Mouse (Mus musculus) megakaryocyte, embryonic 14.5 days (primary cell): Measurements from ENCODE around the gene Clca2.

Experiments used
- FLI1 ChIP-seq: IDR thresholded peaks from 2 replicates; pipeline ENCODE4 v1.6.1; 2012; ENCODE audit warnings: low read length, inconsistent platforms, mixed read lengths
- GATA1 ChIP-seq: IDR thresholded peaks from 3 replicates; pipeline ENCODE4 v1.6.1; 2012; ENCODE audit warnings: mixed read lengths, low read length, inconsistent platforms, borderline replicate concordance

DNA sequence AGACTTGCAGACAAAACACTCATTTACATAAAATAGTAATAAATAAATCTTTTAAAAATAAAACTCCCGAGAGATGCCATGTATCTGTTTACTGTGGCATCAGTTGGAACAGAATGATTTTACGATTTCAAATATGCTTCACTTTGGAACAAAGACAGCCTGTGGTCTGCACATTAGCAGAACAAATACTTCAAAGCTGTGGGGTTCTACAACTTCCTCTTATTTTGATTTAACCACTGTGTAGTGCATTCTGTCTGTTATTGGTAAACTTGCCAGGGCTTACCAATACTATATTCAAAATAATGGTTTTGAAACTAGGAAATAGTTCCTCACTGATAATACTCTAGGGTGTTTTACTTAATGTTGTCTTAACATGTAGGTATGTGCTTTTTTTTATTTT is 27.4 kb upstream of the Clca2 start:
- TF ChIP-seq GATA1 (no peak), FLI1 (no peak)
